Mouse (Mus musculus) embryonic facial prominence, embryonic 13.5 days (tissue): ENCODE measurements around the gene Rps21. TPM values are rescaled to one million over a fixed set of nuclear protein-coding genes. Genes with fewer than 3 reads are reported as not detected.

Experiments
- microRNA-seq: library from miRNA; unstranded; fragments of <30 nt; microRNA quantifications from one replicate; pipeline ENCODE4, GENCODE M21; 2016
- polyA plus RNA-seq: library from polyadenylated mRNA; unstranded; fragments of >200 nt; fragmentation: Nextera tagmentation; extraction: Ambion mirVana; gene quantifications from 2 replicates; pipeline ENCODE4 v1.2.1, GENCODE M21; 2015

Gene Rps21
- polyA plus RNA-seq, 1 experiment from 2014 or later: 689 TPM

Small RNA genes within 50 kb of the gene (microRNA-seq; reads per million reads assigned to microRNA genes)
- not detected for gene Mir3091

Other genes with a start within 250 kb of the Rps21 start
- 11.1 and 11.4 TPM in 2 replicates for gene Lsm14b, start 232.4 kb upstream of the Rps21 start, polyA plus RNA-seq
- gene Psma7, start 214.9 kb upstream of the Rps21 start, polyA plus RNA-seq: 578 and 596 TPM in 2 replicates
- gene Ss18l1, start 214.9 kb upstream of the Rps21 start, polyA plus RNA-seq: 6.2 and 8.2 TPM in 2 replicates
- gene Mtg2, start 186.8 kb upstream of the Rps21 start, polyA plus RNA-seq: 21.8 and 29.1 TPM in 2 replicates
- gene Hrh3, start 152.9 kb upstream of the Rps21 start, polyA plus RNA-seq: 0.17 TPM in 1 of 2 replicates, not detected in the other
- 35.8 and 41.6 TPM in 2 replicates for gene Osbpl2, start 138.1 kb upstream of the Rps21 start, polyA plus RNA-seq
- 168 and 190 TPM in 2 replicates for gene Adrm1, start 85.9 kb upstream of the Rps21 start, polyA plus RNA-seq
- 19.0 and 25.2 TPM in 2 replicates for gene Lama5, start 31.5 kb upstream of the Rps21 start, polyA plus RNA-seq
- gene Cables2, start 16.1 kb downstream of the Rps21 start, polyA plus RNA-seq: 11.6 and 14.6 TPM in 2 replicates
- gene Rbbp8nl, start 32.5 kb downstream of the Rps21 start, polyA plus RNA-seq: 1.6 and 1.7 TPM in 2 replicates
- 0.18 TPM in 1 of 2 replicates, not detected in the other for gene Gata5, start 77.3 kb downstream of the Rps21 start, polyA plus RNA-seq
- gene Slco4a1, start 198.9 kb downstream of the Rps21 start, polyA plus RNA-seq: 1.1 TPM in 2 replicates
- gene Ntsr1, start 242.6 kb downstream of the Rps21 start, polyA plus RNA-seq: 0.36 and 0.45 TPM in 2 replicates